Mouse (Mus musculus): Measurements from ENCODE around the gene Cyp2c23. TPM values are rescaled to one million over a fixed set of nuclear protein-coding genes. Genes with fewer than 3 reads are reported as not detected.

Gene Cyp2c23
- polyA plus RNA-seq, 1 experiment from 2014 or later: 0.09 TPM

DNA sequence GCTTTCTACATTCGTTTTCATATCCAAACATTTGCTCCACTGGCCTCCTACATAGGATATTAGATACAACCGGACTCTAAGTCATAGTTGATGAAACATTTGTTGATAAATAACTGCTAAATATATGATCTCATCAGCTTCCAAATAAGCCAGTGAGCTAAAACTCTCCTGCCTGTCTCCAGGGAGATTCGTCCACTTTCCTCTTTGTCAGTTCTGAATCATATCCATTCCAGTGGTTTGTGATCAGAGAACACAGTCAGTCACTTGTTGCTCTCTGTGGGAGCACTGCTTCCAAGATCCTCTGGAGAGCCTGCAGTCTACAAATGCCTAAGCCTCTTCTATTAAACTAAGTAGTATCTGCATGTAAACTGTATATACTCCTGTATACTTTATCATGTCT is 31.2 kb upstream of the Cyp2c23 start:
- no peak overlapping the region for H3K9ac ChIP-seq
- no peak overlapping the region for H3K4me2 ChIP-seq
- H3K4me3 ChIP-seq: no peak overlapping the region
- 79% methylated on average over 3 of the region's 3 CpGs for WGBS
- no peaks in the 10 kb centered on the region for H3K4me1 ChIP-seq (replicated peaks)
- no peaks in the 10 kb centered on the region for H3K27me3 ChIP-seq (replicated peaks)
- peaks cover 52% of the 10 kb centered on the region for H3K36me3 ChIP-seq
- no peaks in the 10 kb centered on the region for H3K9me3 ChIP-seq (replicated peaks)
- H3K27ac ChIP-seq (ENCODE audit: poor library complexity, severe bottlenecking): no peak overlapping the region
- ATAC-seq (ENCODE audit: insufficient number of reproducible peaks, low FRiP score): no peak

DNA sequence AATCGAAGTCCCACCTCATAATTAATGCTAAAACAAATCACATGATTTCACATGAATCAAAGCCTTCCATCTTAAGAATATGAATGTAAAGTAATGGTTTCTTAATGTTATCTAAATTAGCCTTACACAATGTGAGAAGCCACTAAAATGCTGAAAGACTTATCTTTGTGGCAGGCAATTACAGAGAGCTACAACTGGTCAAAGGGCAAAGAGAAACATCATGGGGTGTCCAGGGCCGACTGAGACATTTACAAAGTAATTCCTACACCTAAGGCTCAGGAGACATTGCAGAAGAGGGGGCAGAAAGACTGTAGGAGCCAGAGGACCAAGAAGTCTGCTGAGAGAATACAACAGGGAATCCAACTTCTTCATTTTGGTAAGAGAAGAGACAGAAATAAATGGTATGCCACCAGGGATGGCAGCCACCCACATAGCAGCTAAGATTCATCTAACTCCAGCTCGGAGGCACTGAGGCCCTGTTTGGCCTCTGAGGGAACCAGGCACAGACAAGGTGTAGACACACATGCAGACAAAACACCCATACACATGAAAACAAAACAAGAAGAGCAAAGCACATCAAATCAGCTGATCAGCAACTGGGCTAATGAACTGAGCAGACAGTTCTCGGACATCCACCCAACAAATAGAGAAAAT is 26.3 kb upstream of the Cyp2c23 start:
- Histone ChIP-seq H3K4me1 (replicated peaks) (no peaks in the 10 kb centered on the region), H3K9ac (no peak overlapping the region), H3K36me3 (peaks cover 47% of the 10 kb centered on the region), H3K27ac (ENCODE audit: poor library complexity, severe bottlenecking) (no peak overlapping the region), H3K4me2 (no peak overlapping the region), H3K9me3 (replicated peaks) (no peaks in the 10 kb centered on the region), H3K4me3 (no peak overlapping the region), H3K27me3 (replicated peaks) (no peaks in the 10 kb centered on the region)
- WGBS: 73% methylated on average over 4 of the region's 4 CpGs
- ATAC-seq (ENCODE audit: insufficient number of reproducible peaks, low FRiP score): no peak

DNA sequence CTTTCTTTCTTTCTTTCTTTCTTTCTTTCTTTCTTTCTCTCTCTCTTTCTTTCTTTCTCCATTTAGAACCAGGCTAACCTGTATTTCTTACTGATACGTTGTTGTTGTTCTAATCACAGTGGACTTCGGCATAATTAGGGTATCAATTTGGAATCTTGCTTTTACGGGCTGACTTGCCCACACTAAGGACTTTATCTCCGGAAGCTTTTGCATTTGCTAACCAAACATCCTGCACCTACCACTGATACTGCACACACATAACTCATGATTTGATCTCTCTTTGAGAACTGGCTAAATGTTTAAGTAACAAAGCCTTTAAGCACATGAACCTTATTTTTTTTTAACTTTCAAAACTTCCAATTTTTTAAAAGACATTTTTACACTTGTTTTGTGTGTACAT is 21.4 kb upstream of the Cyp2c23 start:
- H3K4me2 ChIP-seq: no peak overlapping the region
- WGBS: 68% methylated on average over 4 of the region's 4 CpGs
- H3K4me1 ChIP-seq (replicated peaks): no peaks in the 10 kb centered on the region
- H3K4me3 ChIP-seq: no peak overlapping the region
- H3K9ac ChIP-seq: no peak overlapping the region
- no peak overlapping the region for H3K27ac ChIP-seq (ENCODE audit: poor library complexity, severe bottlenecking)
- H3K36me3 ChIP-seq: peaks cover 32% of the 10 kb centered on the region
- no peaks in the 10 kb centered on the region for H3K9me3 ChIP-seq (replicated peaks)
- ATAC-seq (ENCODE audit: insufficient number of reproducible peaks, low FRiP score): no peak
- H3K27me3 ChIP-seq (replicated peaks): no peaks in the 10 kb centered on the region

DNA sequence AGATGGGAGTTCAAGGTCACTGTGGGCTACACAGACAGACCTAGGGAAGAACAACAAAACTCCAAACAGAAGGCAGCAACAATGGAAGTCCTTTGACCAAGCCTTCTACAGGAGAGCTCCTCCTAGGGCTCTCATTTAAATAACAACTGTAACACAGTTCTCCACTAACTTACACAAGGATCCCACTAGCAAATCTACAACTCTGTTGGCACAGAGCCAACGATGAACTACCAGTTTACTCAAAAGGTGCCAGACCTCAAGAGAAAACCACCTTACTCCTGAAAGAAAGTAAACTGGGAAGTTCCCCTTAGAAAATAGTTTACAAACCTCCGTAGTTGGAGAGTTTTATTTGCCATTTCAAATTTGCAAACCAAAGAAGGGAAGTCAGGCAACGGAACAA is 20.3 kb upstream of the Cyp2c23 start:
- H3K36me3 ChIP-seq: peaks cover 34% of the 10 kb centered on the region
- H3K4me1 ChIP-seq (replicated peaks): no peaks in the 10 kb centered on the region
- no peak for ATAC-seq (ENCODE audit: insufficient number of reproducible peaks, low FRiP score)
- H3K27me3 ChIP-seq (replicated peaks): no peaks in the 10 kb centered on the region
- no peaks in the 10 kb centered on the region for H3K9me3 ChIP-seq (replicated peaks)
- H3K9ac ChIP-seq: no peak overlapping the region
- H3K4me3 ChIP-seq: no peak overlapping the region
- no peak overlapping the region for H3K4me2 ChIP-seq
- no peak overlapping the region for H3K27ac ChIP-seq (ENCODE audit: poor library complexity, severe bottlenecking)
- 70% methylated on average over 3 of the region's 3 CpGs for WGBS

DNA sequence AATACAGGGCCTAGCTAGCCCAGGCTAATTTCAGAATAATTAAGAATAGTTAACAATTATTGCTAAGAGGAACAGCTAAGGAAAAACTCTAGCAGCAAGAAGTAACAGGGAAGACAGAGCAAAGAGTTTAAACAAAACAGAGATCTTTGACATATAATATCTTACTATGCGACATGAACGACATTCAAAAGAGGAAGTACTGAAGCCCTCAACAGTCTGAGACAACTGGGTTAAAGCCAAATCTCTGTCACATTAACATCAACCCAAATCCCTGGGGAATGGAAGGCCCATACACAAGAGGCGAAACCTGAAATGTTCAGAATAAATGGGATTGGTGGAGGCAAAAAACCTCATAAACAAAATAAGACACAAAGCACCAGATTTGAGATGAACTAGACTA is 16.8 kb upstream of the Cyp2c23 start:
- Histone ChIP-seq H3K9me3 (replicated peaks) (no peaks in the 10 kb centered on the region), H3K4me2 (no peak overlapping the region), H3K27me3 (replicated peaks) (no peaks in the 10 kb centered on the region), H3K4me3 (no peak overlapping the region), H3K27ac (ENCODE audit: poor library complexity, severe bottlenecking) (no peak overlapping the region), H3K9ac (no peak overlapping the region), H3K4me1 (replicated peaks) (no peaks in the 10 kb centered on the region), H3K36me3 (peaks cover 19% of the 10 kb centered on the region)
- ATAC-seq (ENCODE audit: insufficient number of reproducible peaks, low FRiP score): no peak
- 79% methylated on average over 3 of the region's 3 CpGs for WGBS

DNA sequence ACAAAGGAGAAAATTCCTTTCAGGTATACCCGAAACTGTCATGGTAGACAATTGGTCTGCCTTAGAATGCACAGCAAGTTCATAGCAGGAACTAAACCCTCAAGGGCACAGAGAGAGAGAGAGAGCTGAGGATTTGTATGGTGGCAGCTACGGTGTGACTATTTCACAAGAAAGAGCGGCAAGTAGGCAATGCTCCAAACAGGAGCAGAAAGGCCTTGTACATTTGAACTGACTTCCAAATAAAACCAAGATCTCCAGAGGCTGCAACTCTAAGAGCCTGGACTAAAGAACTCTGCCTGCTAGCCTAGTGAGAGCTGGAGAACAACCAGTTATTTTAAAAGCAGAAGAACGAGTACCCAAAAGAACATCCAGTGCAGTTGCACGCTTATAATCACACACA is 13.1 kb upstream of the Cyp2c23 start:
- H3K36me3 ChIP-seq: peaks cover 31% of the 10 kb centered on the region

DNA sequence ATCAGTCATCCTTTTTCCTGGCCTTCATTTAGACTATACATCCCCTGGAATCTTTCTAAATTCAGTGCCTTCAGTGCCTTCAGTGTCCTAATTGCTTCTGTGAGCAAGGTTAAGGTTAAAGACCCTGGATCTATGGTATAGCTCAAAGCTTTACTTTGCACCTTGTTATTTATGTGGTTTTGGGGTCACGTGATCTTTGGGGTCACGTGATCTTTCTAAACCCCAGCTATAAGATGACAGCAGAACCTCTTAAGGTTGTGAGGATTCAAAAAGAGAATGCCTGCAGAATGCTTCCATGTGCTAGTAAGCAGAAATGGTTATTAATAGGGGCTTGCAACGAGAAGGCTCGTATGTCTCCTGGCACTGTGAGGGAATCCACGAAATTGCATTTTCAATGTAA is 4.4 kb upstream of the Cyp2c23 start:
- no peak overlapping the region for H3K4me3 ChIP-seq
- no peaks in the 10 kb centered on the region for H3K27me3 ChIP-seq (replicated peaks)
- H3K4me2 ChIP-seq: no peak overlapping the region
- H3K36me3 ChIP-seq: peaks cover 31% of the 10 kb centered on the region
- H3K4me1 ChIP-seq (replicated peaks): no peaks in the 10 kb centered on the region
- H3K9me3 ChIP-seq (replicated peaks): no peaks in the 10 kb centered on the region
- no peak for ATAC-seq (ENCODE audit: insufficient number of reproducible peaks, low FRiP score)
- H3K9ac ChIP-seq: no peak overlapping the region
- H3K27ac ChIP-seq (ENCODE audit: poor library complexity, severe bottlenecking): no peak overlapping the region
- 87% methylated on average over 5 of the region's 5 CpGs for WGBS

More for the DNA sequence above, 13.1 kb upstream of the Cyp2c23 start:
- WGBS: 86% methylated on average over 5 of the region's 5 CpGs
- no peak overlapping the region for H3K9ac ChIP-seq
- no peaks in the 10 kb centered on the region for H3K27me3 ChIP-seq (replicated peaks)
- no peaks in the 10 kb centered on the region for H3K4me1 ChIP-seq (replicated peaks)
- no peak for ATAC-seq (ENCODE audit: insufficient number of reproducible peaks, low FRiP score)
- H3K27ac ChIP-seq (ENCODE audit: poor library complexity, severe bottlenecking): no peak overlapping the region
- no peak overlapping the region for H3K4me2 ChIP-seq
- no peaks in the 10 kb centered on the region for H3K9me3 ChIP-seq (replicated peaks)
- H3K4me3 ChIP-seq: no peak overlapping the region

DNA sequence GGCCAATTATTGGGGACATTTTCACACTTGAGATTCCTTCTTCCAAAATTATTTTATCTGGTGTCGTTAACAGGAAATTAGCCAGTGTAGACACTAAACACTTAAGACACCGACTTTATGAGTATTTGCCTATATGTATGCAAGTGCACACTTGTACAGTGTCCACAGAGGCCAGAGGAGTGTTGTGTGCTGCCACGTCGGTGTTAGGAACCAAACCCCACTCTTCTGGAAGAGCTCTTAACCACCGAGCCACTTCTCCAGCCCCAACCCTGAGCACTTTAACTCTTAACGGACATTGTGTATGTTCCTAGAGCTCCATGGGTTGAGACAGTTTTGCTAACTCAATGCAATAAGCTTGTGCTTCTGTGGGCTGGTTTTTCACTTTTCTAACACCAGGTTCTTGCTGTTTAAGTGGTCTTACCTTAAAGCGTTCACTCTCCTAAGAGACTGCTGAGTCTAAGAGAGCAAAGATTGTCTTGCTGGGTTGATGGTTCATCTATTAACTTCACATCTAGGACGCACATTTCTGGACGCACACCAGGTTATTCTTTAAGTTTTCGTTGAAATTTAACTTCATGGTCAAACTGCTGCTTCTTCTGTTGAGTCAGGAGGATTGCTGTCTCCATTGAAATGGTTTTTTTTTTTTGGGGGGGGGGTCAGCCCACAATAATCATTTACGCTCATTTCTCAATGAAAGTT is 3.2 kb upstream of the Cyp2c23 start:
- no peaks in the 10 kb centered on the region for H3K4me1 ChIP-seq (replicated peaks)
- H3K27ac ChIP-seq (ENCODE audit: poor library complexity, severe bottlenecking): no peak overlapping the region
- ATAC-seq (ENCODE audit: insufficient number of reproducible peaks, low FRiP score): no peak
- no peaks in the 10 kb centered on the region for H3K27me3 ChIP-seq (replicated peaks)
- 85% methylated on average over 11 of the region's 11 CpGs for WGBS
- H3K36me3 ChIP-seq: peaks cover 24% of the 10 kb centered on the region
- no peaks in the 10 kb centered on the region for H3K9me3 ChIP-seq (replicated peaks)
- no peak overlapping the region for H3K4me2 ChIP-seq
- H3K9ac ChIP-seq: no peak overlapping the region
- H3K4me3 ChIP-seq: no peak overlapping the region

DNA sequence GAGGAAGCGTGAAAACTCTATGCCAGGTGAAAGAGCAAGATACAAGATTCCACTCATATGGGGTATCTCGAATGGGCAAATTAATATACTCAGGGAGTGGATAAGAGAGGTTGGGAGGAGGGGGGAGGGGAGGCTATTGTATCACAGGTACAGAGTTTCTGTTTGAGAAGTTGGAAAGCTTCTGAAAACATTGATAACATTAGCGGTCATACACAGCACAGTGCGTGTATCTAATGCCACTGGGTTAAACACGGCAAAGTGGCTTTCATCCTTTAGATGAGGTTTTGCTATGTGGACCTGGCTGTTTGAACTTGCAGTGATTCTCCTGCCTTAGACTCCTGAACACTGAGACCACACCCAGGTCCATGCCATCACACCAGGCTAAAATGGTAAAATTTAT is 1.0 kb upstream of the Cyp2c23 start:
- no peak for ATAC-seq (ENCODE audit: insufficient number of reproducible peaks, low FRiP score)

DNA sequence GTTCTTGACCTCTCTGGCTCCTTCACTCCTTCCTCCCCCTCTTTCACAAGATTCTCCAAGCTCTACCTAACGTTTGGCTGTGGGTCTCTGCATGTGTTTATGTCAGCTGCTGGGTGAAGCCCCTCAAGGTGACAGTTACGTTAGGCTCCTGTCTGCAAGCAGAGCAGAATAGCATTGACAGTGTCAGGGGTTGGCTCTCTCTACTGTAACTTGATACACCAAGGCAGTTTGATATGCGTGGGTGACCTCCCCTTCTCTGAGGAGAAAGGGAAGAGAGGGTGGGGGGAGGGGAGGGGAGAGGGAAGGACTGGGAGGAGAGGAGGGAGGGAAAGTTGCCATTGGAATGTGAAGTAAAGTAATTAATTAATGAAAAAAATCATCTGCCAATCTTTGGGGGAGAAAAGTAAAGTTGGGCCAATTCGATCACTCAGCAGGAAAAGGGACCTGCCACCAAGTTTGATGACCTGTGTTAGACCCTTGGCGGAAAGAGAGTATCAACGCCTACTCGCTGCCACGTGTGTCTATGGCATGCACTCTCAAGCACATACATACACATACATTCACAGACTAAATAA is 2.0 kb downstream of the Cyp2c23 start:
- H3K4me1 ChIP-seq (replicated peaks): no peaks in the 10 kb centered on the region
- no peak overlapping the region for H3K27ac ChIP-seq (ENCODE audit: poor library complexity, severe bottlenecking)
- H3K9ac ChIP-seq: no peak overlapping the region
- 56% methylated on average over 8 of the region's 8 CpGs for WGBS
- H3K9me3 ChIP-seq (replicated peaks): no peaks in the 10 kb centered on the region
- no peak overlapping the region for H3K4me3 ChIP-seq
- H3K4me2 ChIP-seq: no peak overlapping the region
- no peaks in the 10 kb centered on the region for H3K36me3 ChIP-seq
- no peaks in the 10 kb centered on the region for H3K27me3 ChIP-seq (replicated peaks)
- ATAC-seq (ENCODE audit: insufficient number of reproducible peaks, low FRiP score): no peak

More for the DNA sequence above, 1.0 kb upstream of the Cyp2c23 start:
- Histone ChIP-seq H3K4me3 (no peak overlapping the region), H3K27ac (ENCODE audit: poor library complexity, severe bottlenecking) (no peak overlapping the region), H3K27me3 (replicated peaks) (no peaks in the 10 kb centered on the region), H3K4me2 (no peak overlapping the region), H3K36me3 (peaks cover 7% of the 10 kb centered on the region; the same call in 1 of the 2 replicates), H3K9ac (no peak overlapping the region), H3K4me1 (replicated peaks) (no peaks in the 10 kb centered on the region), H3K9me3 (replicated peaks) (no peaks in the 10 kb centered on the region)
- WGBS: 77% methylated on average over 5 of the region's 5 CpGs

DNA sequence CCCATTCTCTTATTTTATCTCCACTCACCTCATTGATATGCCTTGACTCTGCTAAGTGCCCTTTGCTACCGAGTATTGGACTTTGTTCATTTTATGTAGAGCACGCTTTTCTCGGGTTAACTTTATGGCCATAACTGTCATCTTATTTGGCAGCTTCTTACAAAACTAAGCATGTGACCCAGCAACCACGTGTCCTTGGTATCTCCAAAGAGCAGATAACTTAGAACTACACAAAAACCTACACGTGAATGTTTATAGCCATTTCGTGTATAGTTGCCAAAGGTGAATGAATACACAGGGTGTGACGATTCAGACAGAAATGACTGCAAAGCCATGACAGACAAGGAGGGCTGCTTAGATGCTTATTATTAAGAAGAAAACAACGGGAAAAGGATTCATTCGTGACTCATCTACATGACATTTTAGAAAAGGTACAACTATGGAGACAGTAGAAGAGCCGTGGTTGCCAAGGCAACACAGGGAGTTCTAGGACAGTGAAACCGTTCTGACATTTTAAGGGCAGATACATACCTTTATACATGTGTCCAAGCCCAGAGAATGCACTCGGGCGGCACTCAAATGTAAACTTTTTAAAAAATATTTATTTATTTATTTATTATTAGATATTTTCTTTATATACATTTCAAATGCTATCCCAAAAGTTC is 4.0 kb downstream of the Cyp2c23 start:
- 78% methylated on average over 13 of the region's 13 CpGs for WGBS
- Histone ChIP-seq H3K4me2 (no peak overlapping the region), H3K27me3 (replicated peaks) (no peaks in the 10 kb centered on the region), H3K9ac (no peak overlapping the region), H3K9me3 (replicated peaks) (no peaks in the 10 kb centered on the region), H3K4me1 (replicated peaks) (no peaks in the 10 kb centered on the region), H3K4me3 (no peak overlapping the region), H3K36me3 (no peaks in the 10 kb centered on the region), H3K27ac (ENCODE audit: poor library complexity, severe bottlenecking) (no peak overlapping the region)
- ATAC-seq (ENCODE audit: insufficient number of reproducible peaks, low FRiP score): no peak

Measured in heart, embryonic 12.5 days (tissue).